Mouse (Mus musculus) embryonic facial prominence, embryonic 15.5 days (tissue): Measurements from ENCODE around the gene Abca8b. TPM values are rescaled to one million over a fixed set of nuclear protein-coding genes. Genes with fewer than 3 reads are reported as not detected.
A peak's percentile ranks its signal among the peaks of the same experiment; 100 is the strongest.
"Not testable (repeated sequence)": the region's sequence is repeated elsewhere in the genome, so short reads cannot be mapped to it uniquely, and the experiment has no call there.

Source experiments
- ATAC-seq: fragments of 200-750 bp; cut with Nextera tagmentation; 2 replicates; pipeline ENCODE4 v1.8.0; 2017; ENCODE audit warnings: low read depth, moderate TSS enrichment; ENCODE audit not compliant: insufficient number of reproducible peaks, low FRiP score, low TSS enrichment
- H3K27ac ChIP-seq: fragments of 300-500 bp; sonication (generic); replicated peaks from 2 replicates; pipeline ENCODE4 v1.5.1; 2015; ENCODE audit warnings: mild to moderate bottlenecking, inconsistent platforms
- H3K27me3 ChIP-seq: fragments of 300-500 bp; sonication (generic); 2 replicates; pipeline ENCODE4 v1.6.1; 2015; ENCODE audit warnings: inconsistent platforms
- H3K36me3 ChIP-seq: fragments of 300-500 bp; sonication (generic); 2 replicates; pipeline ENCODE4 v1.6.1; 2015; ENCODE audit warnings: mild to moderate bottlenecking, inconsistent platforms
- H3K4me1 ChIP-seq: fragments of 300-500 bp; sonication (generic); 2 replicates; pipeline ENCODE4 v1.6.1; 2015; ENCODE audit warnings: inconsistent platforms
- H3K4me2 ChIP-seq: fragments of 300-500 bp; sonication (generic); replicated peaks from 2 replicates; pipeline ENCODE4 v1.6.1; 2015; ENCODE audit warnings: mild to moderate bottlenecking, inconsistent platforms
- H3K4me3 ChIP-seq: fragments of 300-500 bp; sonication (generic); replicated peaks from 2 replicates; pipeline ENCODE4 v1.5.1; 2015; ENCODE audit warnings: mild to moderate bottlenecking, inconsistent platforms
- H3K9ac ChIP-seq: fragments of 300-500 bp; sonication (generic); 2 replicates; pipeline ENCODE4 v1.6.1; 2015; ENCODE audit warnings: inconsistent platforms
- H3K9me3 ChIP-seq: fragments of 300-500 bp; sonication (generic); replicated peaks from 2 replicates; pipeline ENCODE4 v1.6.1; 2016; ENCODE audit warnings: inconsistent platforms
- WGBS: fragments of 180-500 bp; shearing (Covaris S2); methylation state at CpG from one replicate; pipeline ENCODE4 v1.1.7; 2015; 5-methylcytosine and 5-hydroxymethylcytosine counted together
- polyA plus RNA-seq: library from polyadenylated mRNA; unstranded; fragments of >200 nt; fragmentation: Nextera tagmentation; extraction: Ambion mirVana; gene quantifications from 2 replicates; pipeline ENCODE4 v1.2.1, GENCODE M21; 2015

Abca8b gene
- polyA plus RNA-seq, 1 experiment from 2014 or later, result 1.9 TPM

DNA sequence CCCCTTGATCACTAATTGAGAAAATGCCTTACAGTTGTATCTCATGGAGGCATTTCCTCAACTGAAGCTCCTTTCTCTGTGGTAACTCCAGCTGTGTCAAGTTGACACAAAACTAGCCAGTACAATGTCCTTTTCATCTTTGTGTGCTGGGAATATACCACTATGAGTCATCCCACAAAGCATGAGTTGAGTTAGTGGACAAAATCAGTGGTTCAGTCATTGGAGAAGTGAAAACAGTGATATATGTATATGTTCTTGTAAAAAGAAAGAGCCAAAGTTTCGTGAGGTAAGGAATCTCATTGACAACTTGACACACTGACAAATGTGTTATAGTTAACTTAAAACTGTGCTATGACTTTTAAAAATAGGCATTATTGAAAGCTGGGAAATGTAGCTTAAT lies 83.5 kb downstream of the Abca8b start:
- not testable (repeated sequence) for H3K36me3 ChIP-seq, H3K27ac ChIP-seq, H3K4me3 ChIP-seq, H3K4me2 ChIP-seq, H3K4me1 ChIP-seq, H3K9me3 ChIP-seq, H3K27me3 ChIP-seq, ATAC-seq, H3K9ac ChIP-seq
- 68% methylated on average over 1 of the region's 1 CpGs for WGBS

DNA sequence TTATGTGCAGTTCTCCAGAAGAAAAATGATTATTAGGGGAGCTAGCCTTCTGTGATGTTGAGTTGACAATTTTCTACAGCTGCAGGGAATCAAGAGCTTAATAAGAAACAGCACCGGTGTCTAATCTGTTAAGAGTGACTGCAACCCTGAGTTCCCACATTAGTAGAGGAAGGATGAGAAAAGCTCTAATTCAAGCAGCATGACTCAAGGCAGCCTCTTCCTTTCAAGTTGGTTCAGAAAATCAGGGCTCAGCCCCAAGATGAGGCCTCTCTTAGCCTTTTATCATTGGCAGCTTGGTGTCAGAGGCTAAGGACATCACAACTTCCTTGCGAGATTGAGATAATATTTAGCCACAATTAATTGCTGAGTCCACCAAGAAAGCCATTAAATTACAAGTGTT lies 85.8 kb downstream of the Abca8b start:
- H3K9ac ChIP-seq, result no peak overlapping the region
- 20% methylated on average over 2 of the region's 2 CpGs for WGBS
- no peak overlapping the region for H3K4me3 ChIP-seq
- no peak for ATAC-seq
- 0 out of 2 replicates have a peak, but pooled peaks cover 9% of the 10 kb centered on the region for H3K4me1 ChIP-seq
- no peaks in the 10 kb centered on the region for H3K27me3 ChIP-seq
- H3K4me2 ChIP-seq, result no peak overlapping the region
- 0 out of 2 replicates have a peak overlapping the region, but pooled peaks have one; percentile 49 for H3K27ac ChIP-seq
- no peaks in the 10 kb centered on the region for H3K36me3 ChIP-seq
- no peaks in the 10 kb centered on the region for H3K9me3 ChIP-seq

- Histone ChIP-seq H3K4me2 (no peak overlapping the region), H3K27me3 (no peaks in the 10 kb centered on the region), H3K9me3 (no peaks in the 10 kb centered on the region), H3K27ac (no peak overlapping the region), H3K9ac (no peak overlapping the region), H3K4me3 (no peak overlapping the region), H3K4me1 (0 out of 2 replicates have a peak, but pooled peaks cover 9% of the 10 kb centered on the region), H3K36me3 (no peaks in the 10 kb centered on the region)
- no peak for ATAC-seq
- 63% methylated on average over 10 of the region's 10 CpGs for WGBS
Measured at GRCm38 (mm10) chr11:109908207-109909031, 87.2 kb downstream of the Abca8b start.

DNA sequence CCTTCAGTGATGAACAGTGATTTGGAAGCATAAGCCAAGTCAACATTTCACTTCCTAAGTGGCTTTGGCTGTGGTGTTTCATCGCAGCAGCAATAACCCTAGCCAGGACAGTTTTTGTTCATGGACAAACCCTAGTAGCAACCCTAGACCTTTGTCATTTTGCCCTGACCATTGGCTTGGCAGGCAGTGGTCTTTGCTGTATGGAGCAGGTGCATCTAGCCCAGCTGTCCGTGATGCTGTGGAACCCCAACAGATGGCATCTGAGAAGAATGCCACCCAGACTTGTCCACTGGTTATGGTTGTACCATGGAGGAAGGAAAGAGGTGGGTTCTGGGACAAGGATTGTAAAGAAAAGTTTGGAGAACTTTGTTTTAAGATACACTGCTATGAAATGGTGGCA lies 88.1 kb downstream of the Abca8b start:
- Histone ChIP-seq H3K4me3 (no peak overlapping the region), H3K36me3 (no peaks in the 10 kb centered on the region), H3K4me1 (0 out of 2 replicates have a peak, but pooled peaks cover 15% of the 10 kb centered on the region), H3K27ac (no peak overlapping the region), H3K9me3 (no peaks in the 10 kb centered on the region), H3K9ac (no peak overlapping the region), H3K4me2 (no peak overlapping the region), H3K27me3 (no peaks in the 10 kb centered on the region)
- WGBS, result 84% methylated on average over 2 of the region's 2 CpGs
- ATAC-seq, result no peak

DNA sequence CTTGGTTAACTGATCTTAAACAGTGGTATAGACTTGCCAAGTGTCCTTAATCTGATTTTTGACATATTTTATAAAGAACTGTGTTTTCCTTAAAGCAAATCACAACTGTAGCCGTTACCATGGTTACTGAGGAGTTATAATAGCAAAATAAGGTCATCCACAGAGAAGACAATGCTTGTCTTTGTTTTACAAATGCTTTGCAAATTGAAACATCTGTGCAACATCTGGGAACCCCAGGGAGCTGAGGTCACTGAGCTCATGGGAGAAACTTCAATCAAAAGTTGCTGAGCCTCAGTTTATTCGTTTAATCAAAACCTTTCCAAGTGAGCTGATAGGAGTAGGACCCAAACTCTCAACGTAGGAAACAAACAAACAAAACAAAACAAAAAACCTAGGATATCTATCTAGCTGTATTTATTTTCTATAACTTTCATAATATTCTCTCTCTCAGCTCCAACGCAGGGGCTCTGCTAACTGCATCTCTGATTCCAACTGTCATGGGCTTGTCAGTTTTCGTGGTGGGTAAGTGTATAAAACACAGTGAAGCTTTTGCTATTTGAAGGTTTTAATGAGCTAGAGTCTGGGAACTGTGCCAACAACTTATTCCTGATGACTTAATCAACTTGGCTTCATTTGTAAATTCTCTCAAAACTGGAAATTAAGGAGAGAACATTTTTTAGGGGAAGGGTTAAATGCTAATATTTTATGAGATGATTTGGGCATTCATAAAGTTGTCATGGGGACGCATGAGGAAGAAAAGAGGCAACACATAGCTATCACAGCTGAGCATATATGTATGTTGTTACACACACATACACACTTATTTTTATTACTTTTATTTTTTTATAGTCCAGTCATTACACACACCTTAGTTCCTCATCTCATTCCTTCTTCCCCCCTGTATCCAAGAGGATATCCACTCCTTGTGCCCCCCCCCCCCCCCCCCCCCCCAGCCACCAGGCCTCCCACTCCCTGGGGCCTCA lies 92.7 kb downstream of the Abca8b start:
- 17% methylated on average over 6 of the region's 6 CpGs for WGBS
- H3K27ac ChIP-seq, result peak overlapping the region; percentile 68
- H3K4me1 ChIP-seq, result 0 out of 2 replicates have a peak, but pooled peaks cover 8% of the 10 kb centered on the region
- no peaks in the 10 kb centered on the region for H3K27me3 ChIP-seq
- no peak overlapping the region for H3K4me3 ChIP-seq
- no peak overlapping the region for H3K9ac ChIP-seq
- no peaks in the 10 kb centered on the region for H3K36me3 ChIP-seq
- peak; percentile 76 for ATAC-seq
- no peak overlapping the region for H3K4me2 ChIP-seq
- H3K9me3 ChIP-seq, result no peaks in the 10 kb centered on the region

GRCm38 (mm10) chr11:109900491-109901241 lies 95.0 kb downstream of the Abca8b start:
- 28% methylated on average over 4 of the region's 4 CpGs for WGBS
- Histone ChIP-seq H3K36me3 (no peaks in the 10 kb centered on the region), H3K4me2 (no peak overlapping the region), H3K27me3 (no peaks in the 10 kb centered on the region), H3K27ac (no peak overlapping the region), H3K9me3 (no peaks in the 10 kb centered on the region), H3K4me3 (no peak overlapping the region), H3K9ac (no peak overlapping the region), H3K4me1 (peaks cover 15% of the 10 kb centered on the region)
- ATAC-seq, result no peak

- Histone ChIP-seq H3K27ac (no peak overlapping the region), H3K27me3 (no peaks in the 10 kb centered on the region), H3K9me3 (no peaks in the 10 kb centered on the region), H3K9ac (no peak overlapping the region), H3K4me1 (peaks cover 25% of the 10 kb centered on the region), H3K36me3 (no peaks in the 10 kb centered on the region), H3K4me2 (no peak overlapping the region), H3K4me3 (no peak overlapping the region)
- 91% methylated on average over 6 of the region's 6 CpGs for WGBS
- ATAC-seq, result no peak
Measured at GRCm38 (mm10) chr11:109898791-109899467, 96.7 kb downstream of the Abca8b start.

GRCm38 (mm10) chr11:109895952-109896530 lies 99.6 kb downstream of the Abca8b start:
- H3K9me3 ChIP-seq, result no peaks in the 10 kb centered on the region
- no peak for ATAC-seq
- WGBS, result 47% methylated on average over 6 of the region's 6 CpGs
- no peak overlapping the region for H3K4me2 ChIP-seq
- H3K27me3 ChIP-seq, result no peaks in the 10 kb centered on the region
- no peak overlapping the region for H3K9ac ChIP-seq
- peak overlapping the region; percentile 55 for H3K27ac ChIP-seq
- no peak overlapping the region for H3K4me3 ChIP-seq
- H3K36me3 ChIP-seq, result no peaks in the 10 kb centered on the region
- peaks cover 28% of the 10 kb centered on the region for H3K4me1 ChIP-seq

GRCm38 (mm10) chr11:109895496-109895895 lies 100.1 kb downstream of the Abca8b start:
- WGBS, result 31% methylated on average over 4 of the region's 4 CpGs
- Histone ChIP-seq H3K4me1 (peaks cover 28% of the 10 kb centered on the region), H3K4me2 (no peak overlapping the region), H3K9ac (no peak overlapping the region), H3K4me3 (no peak overlapping the region), H3K36me3 (no peaks in the 10 kb centered on the region), H3K9me3 (no peaks in the 10 kb centered on the region), H3K27me3 (no peaks in the 10 kb centered on the region), H3K27ac (peak overlapping the region; percentile 55)
- ATAC-seq, result peak; percentile 62
